23 mouse cellular contexts compared by ENCODE assay signal in genomic region chr15:56979353-56979752, GRCm38 (mm10).
"Had no signal": no experiment of that assay in that cellular context is flagged by ENCODE, and none has a peak within 500 bp of the region (broad histone marks: within the 10 kb centered on the region; RNA-seq: fewer than 3 reads in every experiment).

No protein-coding gene starts in this region.

- H3K9ac ChIP-seq: heart, embryonic 12.5 days; intestine, embryonic 15.5 days; limb, embryonic 12.5 days; liver, embryonic 13.5 days had no signal

- DNase-seq: gastrocnemius, adult 2 months; gastrocnemius, postnatal 10 days; gastrocnemius, postnatal 25 days; heart, adult 18-20 months; heart, postnatal 10 days; heart, postnatal 4 days; kidney, adult 18-20 months; kidney, adult 8-10 months; kidney, postnatal 10 days; kidney, postnatal 25 days; kidney, postnatal 4 days; liver; liver, embryonic 13.5 days had no signal

- H3K27me3 ChIP-seq: heart, embryonic 12.5 days; intestine, embryonic 15.5 days; limb, embryonic 12.5 days; liver, embryonic 13.5 days had no signal

- H3K36me3 ChIP-seq: heart, embryonic 10.5 days; heart, embryonic 12.5 days; intestine, embryonic 15.5 days; limb, embryonic 10.5 days; limb, embryonic 12.5 days; liver, embryonic 13.5 days had no signal

- H3K4me3 ChIP-seq: gastrocnemius, adult 2 months; heart, embryonic 10.5 days; heart, embryonic 12.5 days; intestine, embryonic 15.5 days; layer of hippocampus, adult 2 months; left cerebral cortex, adult 2 months; limb, embryonic 10.5 days; limb, embryonic 12.5 days; liver, embryonic 13.5 days had no signal

- H3K27ac ChIP-seq: gastrocnemius, adult 2 months; heart, embryonic 10.5 days; intestine, embryonic 15.5 days; layer of hippocampus, adult 2 months; left cerebral cortex, adult 2 months; limb, embryonic 10.5 days; limb, embryonic 12.5 days; liver, embryonic 13.5 days had no signal

- H3K9me3 ChIP-seq: heart, embryonic 10.5 days; heart, embryonic 12.5 days; intestine, embryonic 15.5 days; limb, embryonic 10.5 days; limb, embryonic 12.5 days; liver, embryonic 13.5 days had no signal

- H3K4me2 ChIP-seq: heart, embryonic 12.5 days; intestine, embryonic 15.5 days; limb, embryonic 12.5 days; liver, embryonic 11.5 days; liver, embryonic 13.5 days had no signal

- H3K4me1 ChIP-seq: heart, embryonic 10.5 days; heart, embryonic 12.5 days; intestine, embryonic 15.5 days; limb, embryonic 10.5 days; limb, embryonic 12.5 days; liver, embryonic 13.5 days had no signal

- ATAC-seq: inflammation-experienced regulatory T-cells, adult 6 months; intestine, embryonic 15.5 days; intestine, postnatal 0 days had no signal
